12 mouse cellular contexts compared by ENCODE assay signal in genomic region chr5:49996457-49996856, GRCm38 (mm10).
DNase-seq lines count a peak whose midpoint lies in the region; ATAC-seq lines count a peak whose summit lies in the region.
"Had no signal": no experiment of that assay in that cellular context is flagged by ENCODE, and none has a peak within 500 bp of the region (broad histone marks: within the 10 kb centered on the region; RNA-seq: fewer than 3 reads in every experiment).

No protein-coding gene starts in this region.

- no peak for ATAC-seq in heart, embryonic 13.5 days (ENCODE audit: extremely low read depth, insufficient number of reproducible peaks, low FRiP score, low TSS enrichment)

- H3K4me2 ChIP-seq in heart, embryonic 13.5 days, result peak overlapping the region; percentile 35

- peak overlapping the region; percentile 82 for H3K27ac ChIP-seq in heart, embryonic 13.5 days (replicated peaks)
- peak overlapping the region; percentile 35 for H3K27ac ChIP-seq in embryonic facial prominence, embryonic 10.5 days (replicated peaks)

- no peak overlapping the region for H3K4me3 ChIP-seq in heart, embryonic 13.5 days
- H3K4me3 ChIP-seq in embryonic facial prominence, embryonic 10.5 days, result no peak overlapping the region

- peaks cover 48% of the 10 kb centered on the region for H3K4me1 ChIP-seq in heart, embryonic 13.5 days
- no peaks in the 10 kb centered on the region for H3K4me1 ChIP-seq in embryonic facial prominence, embryonic 10.5 days

- 39% methylated on average over 11 of the region's 11 CpGs for WGBS in heart, embryonic 13.5 days
- 67% methylated on average over 10 of the region's 11 CpGs for WGBS in embryonic facial prominence, embryonic 10.5 days

- 0 out of 2 replicates have a peak overlapping the region, but pooled peaks have one; percentile 24 for H3K9ac ChIP-seq in heart, embryonic 13.5 days

- peaks cover 12% of the 10 kb centered on the region for H3K36me3 ChIP-seq in heart, embryonic 13.5 days
- H3K36me3 ChIP-seq in embryonic facial prominence, embryonic 10.5 days (replicated peaks), result peaks cover 88% of the 10 kb centered on the region

- H3K9me3 ChIP-seq in heart, embryonic 13.5 days, result no peaks in the 10 kb centered on the region
- no peaks in the 10 kb centered on the region for H3K9me3 ChIP-seq in embryonic facial prominence, embryonic 10.5 days

- no peaks in the 10 kb centered on the region for H3K27me3 ChIP-seq in heart, embryonic 13.5 days (replicated peaks)
- H3K27me3 ChIP-seq in embryonic facial prominence, embryonic 10.5 days (replicated peaks; ENCODE audit: low read depth, poor library complexity, severe bottlenecking), result no peaks in the 10 kb centered on the region

- DNase-seq in heart, postnatal 10 days, result no peak
- peak; percentile 15 for DNase-seq in embryonic facial prominence, embryonic 10.5 days (ENCODE audit: low spot score)
- DNase-seq in frontal cortex, adult 2 months (ENCODE audit: extremely low spot score in 1 of 2, low spot score in 1 of 2), result peak; percentile 23 to 58
- DNase-seq in left cerebral cortex, postnatal 14 days (ENCODE audit: low spot score in 2 of 2), result peak; percentile 44 to 52
- no peak for DNase-seq in adrenal gland, adult 2 months
- no peak for DNase-seq in adrenal gland, adult 8-10 months
- DNase-seq in cerebellum, postnatal 25 days, result no peak
- DNase-seq: gastrocnemius, postnatal 14 days; kidney, adult 9 months; liver; lung, postnatal 4 days had no signal

- intact Hi-C loops in heart, postnatal 10 days (cut with DNase I), result no loop called here
- intact Hi-C loops in left cerebral cortex, postnatal 14 days (cut with DNase I), result no loop called here

Comparison
In these comparisons a context has a peak if more than half of its experiments do, and no peak if none do; other contexts are left out.
1. DNase-seq: peak in embryonic facial prominence, embryonic 10.5 days (single experiment), frontal cortex, adult 2 months (2 of 2) and left cerebral cortex, postnatal 14 days (2 of 2); none in heart, postnatal 10 days (0 of 2), adrenal gland, adult 2 months (single experiment), adrenal gland, adult 8-10 months (single experiment) and cerebellum, postnatal 25 days (0 of 2).